Mouse (Mus musculus) kidney, embryonic 15.5 days (tissue): Measurements from ENCODE around the gene Kl. TPM values are rescaled to one million over a fixed set of nuclear protein-coding genes. Genes with fewer than 3 reads are reported as not detected.
A peak's percentile ranks its signal among the peaks of the same experiment; 100 is the strongest.

Experiments used
- ATAC-seq: fragments of 200-750 bp; cut with Nextera tagmentation; replicated peaks from 2 replicates; pipeline ENCODE4 v1.8.0; 2017; ENCODE audit warnings: moderate TSS enrichment; ENCODE audit not compliant: low FRiP score
- H3K27ac ChIP-seq: fragments of 300-500 bp; sonication (generic); 2 replicates; pipeline ENCODE4 v1.5.1; 2015; ENCODE audit warnings: mild to moderate bottlenecking, inconsistent platforms
- H3K27me3 ChIP-seq: fragments of 300-500 bp; sonication (generic); 2 replicates; pipeline ENCODE4 v1.6.1; 2015; ENCODE audit warnings: inconsistent platforms
- H3K36me3 ChIP-seq: fragments of 300-500 bp; sonication (generic); 2 replicates; pipeline ENCODE4 v1.6.1; 2015; ENCODE audit warnings: inconsistent platforms
- H3K4me1 ChIP-seq: fragments of 300-500 bp; sonication (generic); 2 replicates; pipeline ENCODE4 v1.6.1; 2015; ENCODE audit warnings: inconsistent platforms
- H3K4me2 ChIP-seq: fragments of 300-500 bp; sonication (generic); 2 replicates; pipeline ENCODE4 v1.6.1; 2015; ENCODE audit warnings: moderate library complexity, mild to moderate bottlenecking, inconsistent platforms
- H3K4me3 ChIP-seq: fragments of 300-500 bp; sonication (generic); replicated peaks from 2 replicates; pipeline ENCODE4 v1.5.1; 2015; ENCODE audit warnings: mild to moderate bottlenecking, inconsistent platforms
- H3K9ac ChIP-seq: fragments of 300-500 bp; sonication (generic); 2 replicates; pipeline ENCODE4 v1.6.1; 2015; ENCODE audit warnings: mild to moderate bottlenecking, inconsistent platforms
- H3K9me3 ChIP-seq: fragments of 300-500 bp; sonication (generic); replicated peaks from 2 replicates; pipeline ENCODE4 v1.6.1; 2016; ENCODE audit warnings: inconsistent platforms
- WGBS: fragments of 180-500 bp; shearing (Covaris S2); methylation state at CpG from one replicate; pipeline ENCODE4 v1.1.7; 2015; ENCODE audit warnings: mixed read lengths; 5-methylcytosine and 5-hydroxymethylcytosine counted together
- polyA plus RNA-seq: library from polyadenylated mRNA; unstranded; fragments of >200 nt; fragmentation: Nextera tagmentation; extraction: Ambion mirVana; gene quantifications from 2 replicates; pipeline ENCODE4 v1.2.1, GENCODE M21; 2015

The Kl gene
- 12.3 and 13.1 TPM in 2 replicates for polyA plus RNA-seq

DNA sequence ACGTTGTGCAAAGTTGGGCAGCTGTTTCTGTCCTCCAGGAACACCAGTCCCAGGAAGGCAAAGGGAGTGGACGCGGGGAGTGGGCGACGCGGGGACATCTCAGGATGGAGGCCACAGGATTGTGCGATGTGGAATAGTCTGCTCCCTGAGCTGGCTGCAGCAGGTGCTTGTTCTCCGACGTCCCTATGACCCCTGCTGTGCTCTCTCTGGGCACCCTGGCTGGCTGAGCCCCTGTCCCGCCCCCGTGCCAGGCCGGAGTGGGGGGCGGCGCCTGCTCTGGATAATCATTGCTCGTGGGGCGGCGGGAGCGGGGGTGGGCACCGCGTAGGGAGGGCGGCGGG lies at the start of gene Kl:
TSS of gene Kl (plus strand) at position 280 of the 341 bp plus-strand sequence.
- Histone ChIP-seq H3K27ac (no peak within 1 kb of the TSS), H3K4me1 (peaks cover 14% of the 10 kb centered on the region), H3K9ac (peak within 1 kb of the TSS; percentile 47), H3K9me3 (no peaks in the 10 kb centered on the region), H3K27me3 (peaks cover 42% of the 10 kb centered on the region), H3K4me2 (peak within 1 kb of the TSS; percentile 92), H3K36me3 (no peaks in the 10 kb centered on the region), H3K4me3 (peak within 1 kb of the TSS; percentile 55)
- 3% methylated on average over 18 of the region's 22 CpGs for WGBS
- peak; percentile 76 for ATAC-seq

DNA sequence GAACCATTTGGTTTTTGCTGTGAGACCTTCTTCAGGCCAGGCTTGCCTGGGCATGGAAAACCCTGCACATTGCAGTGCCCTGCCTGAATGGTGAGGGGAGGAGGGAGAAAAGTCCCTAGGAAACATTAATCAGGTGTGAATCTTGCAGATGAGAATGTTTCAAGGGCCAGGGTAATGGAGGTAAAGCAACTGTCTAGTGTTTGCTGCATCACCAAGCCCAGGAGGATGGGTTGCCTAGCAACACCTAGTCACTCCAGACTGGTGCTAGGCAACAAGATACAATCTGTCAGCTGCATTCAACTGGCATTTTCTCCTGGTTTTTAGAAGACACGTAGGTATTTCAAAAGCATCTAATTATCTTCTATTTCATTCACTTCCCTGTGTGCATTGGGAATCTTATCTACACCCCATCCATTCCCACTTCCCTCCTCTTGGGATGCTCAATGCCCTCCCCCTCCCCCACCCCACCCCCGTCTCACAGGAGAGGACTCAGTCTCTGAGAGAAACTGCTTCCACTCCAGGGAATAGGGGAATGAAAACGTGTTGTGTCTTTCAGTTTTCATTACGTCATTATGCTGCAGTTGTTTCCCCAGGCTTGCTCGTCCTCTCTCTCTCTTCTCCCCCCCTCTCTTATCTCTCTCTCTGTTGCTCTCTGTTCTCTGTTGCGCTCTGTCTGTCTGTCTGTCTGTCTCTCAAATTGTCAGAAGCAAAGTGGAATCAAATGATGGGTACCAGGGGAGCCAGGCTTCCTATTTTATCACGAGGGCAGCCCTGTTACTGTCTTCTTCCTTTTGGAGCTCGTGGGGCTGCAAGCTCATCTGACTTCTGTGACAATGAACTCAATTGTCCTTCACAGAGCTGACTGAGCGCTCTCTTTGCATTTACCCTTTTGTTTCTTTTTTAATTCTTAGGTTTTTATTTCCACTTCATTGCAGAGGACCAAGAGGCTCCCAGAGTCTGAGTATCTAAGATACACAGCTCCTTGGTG lies 46.1 kb upstream of the Kl start:
- Histone ChIP-seq H3K27ac (no peak overlapping the region), H3K27me3 (no peaks in the 10 kb centered on the region), H3K36me3 (no peaks in the 10 kb centered on the region), H3K4me3 (no peak overlapping the region), H3K9ac (no peak overlapping the region), H3K9me3 (no peaks in the 10 kb centered on the region), H3K4me1 (no peaks in the 10 kb centered on the region), H3K4me2 (no peak overlapping the region)
- 44% methylated on average over 9 of the region's 9 CpGs for WGBS
- peak; percentile 60; the same call in 1 of the 2 replicates for ATAC-seq

GRCm38 (mm10) chr5:150912156-150912555 lies 40.3 kb upstream of the Kl start:
- peak; percentile 84 for ATAC-seq
- 0% methylated on average over 2 of the region's 2 CpGs for WGBS
- no peaks in the 10 kb centered on the region for H3K27me3 ChIP-seq
- no peak overlapping the region for H3K9ac ChIP-seq
- H3K4me2 ChIP-seq, result peak overlapping the region; percentile 20
- H3K36me3 ChIP-seq, result no peaks in the 10 kb centered on the region
- no peaks in the 10 kb centered on the region for H3K9me3 ChIP-seq
- peak overlapping the region; percentile 83 for H3K27ac ChIP-seq
- H3K4me3 ChIP-seq, result no peak overlapping the region
- peaks cover 45% of the 10 kb centered on the region for H3K4me1 ChIP-seq

- Histone ChIP-seq H3K4me1 (peaks cover 45% of the 10 kb centered on the region), H3K4me2 (peak overlapping the region; percentile 20), H3K36me3 (no peaks in the 10 kb centered on the region), H3K9ac (no peak overlapping the region), H3K27ac (peak overlapping the region; percentile 83), H3K27me3 (no peaks in the 10 kb centered on the region), H3K9me3 (no peaks in the 10 kb centered on the region), H3K4me3 (no peak overlapping the region)
- peak; percentile 63 for ATAC-seq
- 5% methylated on average over 5 of the region's 5 CpGs for WGBS
Observed at GRCm38 (mm10) chr5:150912656-150913055, 39.8 kb upstream of the Kl start.

DNA sequence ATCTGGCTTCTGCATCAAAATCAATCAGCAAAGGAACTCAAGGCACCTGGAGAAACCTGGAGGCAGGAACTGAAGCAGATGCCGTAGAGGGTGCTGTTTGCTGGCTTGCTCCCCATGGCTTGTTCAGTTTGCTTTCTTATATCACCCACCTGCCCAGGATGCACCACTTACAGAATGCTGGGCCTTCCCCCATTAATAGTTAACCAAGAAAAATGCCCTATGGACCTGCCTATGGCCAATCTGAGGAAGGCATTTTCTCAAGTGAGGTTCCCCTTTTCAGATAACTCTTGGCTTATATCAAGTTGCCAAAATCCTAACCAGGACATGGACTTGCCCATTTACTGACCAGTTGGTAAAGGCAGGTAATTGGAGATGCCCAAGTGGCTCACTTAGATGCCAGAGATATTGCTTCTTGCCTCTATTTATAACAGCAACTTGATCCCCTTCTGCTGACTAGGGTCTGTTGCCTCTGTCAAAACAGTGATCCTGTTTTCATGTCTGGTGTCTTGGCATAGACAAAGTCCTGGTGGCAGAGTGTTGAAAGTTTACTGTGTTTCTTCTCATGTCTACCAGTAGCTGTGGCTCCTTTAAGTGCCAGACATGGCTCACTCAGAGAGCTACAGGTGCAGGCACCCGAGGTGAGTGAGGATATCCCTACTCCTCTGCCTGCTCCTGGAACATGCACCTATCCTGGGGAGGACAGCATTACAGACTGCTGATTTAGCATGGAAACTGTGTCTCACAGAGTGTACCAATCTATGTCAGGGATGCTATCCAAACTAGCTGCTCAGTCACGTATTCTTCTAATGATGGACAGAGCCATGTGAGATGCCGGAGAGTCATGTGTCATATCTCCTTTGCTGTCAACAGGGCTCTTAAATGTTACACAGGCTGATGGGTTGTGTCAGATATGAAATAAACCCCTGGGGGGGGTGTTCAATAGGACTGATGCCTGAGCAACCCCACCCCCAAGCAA lies 37.0 kb upstream of the Kl start:
- peak; percentile 17 for ATAC-seq
- peak overlapping the region; percentile 59 for H3K27ac ChIP-seq
- no peak overlapping the region for H3K4me3 ChIP-seq
- no peaks in the 10 kb centered on the region for H3K36me3 ChIP-seq
- H3K9ac ChIP-seq, result no peak overlapping the region
- 59% methylated on average over 4 of the region's 4 CpGs for WGBS
- H3K4me2 ChIP-seq, result no peak overlapping the region
- H3K4me1 ChIP-seq, result peaks cover 47% of the 10 kb centered on the region
- H3K9me3 ChIP-seq, result no peaks in the 10 kb centered on the region
- H3K27me3 ChIP-seq, result no peaks in the 10 kb centered on the region

DNA sequence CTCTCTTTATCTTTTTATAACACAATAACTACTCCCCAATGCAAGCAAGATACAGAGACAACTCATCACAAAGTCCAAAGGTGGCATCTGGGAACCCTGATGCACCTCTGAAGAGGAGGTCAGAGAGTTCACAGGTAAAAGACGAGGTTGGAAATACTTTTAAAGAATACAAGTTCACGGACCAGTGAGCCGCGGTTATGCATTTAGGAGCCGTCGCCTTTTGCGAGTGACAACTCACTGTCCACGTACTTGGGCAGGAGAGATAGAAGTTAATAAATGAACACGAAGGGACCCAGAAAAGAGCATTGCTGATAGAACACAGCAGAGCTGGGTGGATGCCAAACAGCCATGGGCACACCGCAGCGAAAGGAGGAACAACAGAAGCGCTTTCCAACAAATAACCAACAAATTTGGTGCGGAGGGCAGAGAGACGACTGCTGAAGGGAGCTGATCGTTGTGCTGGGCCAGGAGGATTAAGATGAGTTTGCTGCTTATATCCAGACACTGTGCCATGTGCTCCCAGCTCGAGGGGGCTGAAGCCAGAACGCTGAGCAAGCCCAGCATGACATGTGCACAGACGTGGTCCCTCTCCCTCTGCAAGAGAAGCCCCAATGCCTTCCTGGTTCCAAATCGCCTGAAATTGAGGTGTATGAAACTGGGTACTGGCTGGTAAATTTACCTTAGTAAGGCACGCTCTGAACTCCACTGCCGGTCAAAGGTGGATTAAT lies 35.1 kb upstream of the Kl start:
- peak overlapping the region; percentile 58; the same call in 1 of the 2 replicates for H3K27ac ChIP-seq
- H3K36me3 ChIP-seq, result no peaks in the 10 kb centered on the region
- WGBS, result 70% methylated on average over 21 of the region's 21 CpGs
- H3K9me3 ChIP-seq, result no peaks in the 10 kb centered on the region
- no peak overlapping the region for H3K9ac ChIP-seq
- H3K4me1 ChIP-seq, result peaks cover 39% of the 10 kb centered on the region
- H3K4me2 ChIP-seq, result no peak overlapping the region
- no peak for ATAC-seq
- H3K4me3 ChIP-seq, result no peak overlapping the region
- H3K27me3 ChIP-seq, result no peaks in the 10 kb centered on the region

GRCm38 (mm10) chr5:150918599-150918998 lies 33.8 kb upstream of the Kl start:
- Histone ChIP-seq H3K4me2 (no peak overlapping the region), H3K9ac (no peak overlapping the region), H3K4me3 (no peak overlapping the region), H3K36me3 (no peaks in the 10 kb centered on the region), H3K27ac (no peak overlapping the region), H3K9me3 (no peaks in the 10 kb centered on the region), H3K4me1 (peaks cover 27% of the 10 kb centered on the region), H3K27me3 (no peaks in the 10 kb centered on the region)
- WGBS, result 82% methylated on average over 13 of the region's 13 CpGs
- ATAC-seq, result no peak

GRCm38 (mm10) chr5:150919269-150919668 lies 33.1 kb upstream of the Kl start:
- Histone ChIP-seq H3K4me3 (no peak overlapping the region), H3K4me1 (peaks cover 21% of the 10 kb centered on the region), H3K36me3 (no peaks in the 10 kb centered on the region), H3K9ac (no peak overlapping the region), H3K27me3 (no peaks in the 10 kb centered on the region), H3K4me2 (no peak overlapping the region), H3K9me3 (no peaks in the 10 kb centered on the region), H3K27ac (no peak overlapping the region)
- WGBS, result 78% methylated on average over 4 of the region's 4 CpGs
- no peak for ATAC-seq

- H3K9ac ChIP-seq, result no peak overlapping the region
- no peaks in the 10 kb centered on the region for H3K27me3 ChIP-seq
- H3K4me1 ChIP-seq, result peaks cover 14% of the 10 kb centered on the region
- no peak overlapping the region for H3K27ac ChIP-seq
- H3K4me3 ChIP-seq, result no peak overlapping the region
- no peak for ATAC-seq
- no peak overlapping the region for H3K4me2 ChIP-seq
- WGBS, result 68% methylated on average over 2 of the region's 2 CpGs
- H3K36me3 ChIP-seq, result no peaks in the 10 kb centered on the region
- no peaks in the 10 kb centered on the region for H3K9me3 ChIP-seq
Observed at GRCm38 (mm10) chr5:150919961-150920360, 32.4 kb upstream of the Kl start.

DNA sequence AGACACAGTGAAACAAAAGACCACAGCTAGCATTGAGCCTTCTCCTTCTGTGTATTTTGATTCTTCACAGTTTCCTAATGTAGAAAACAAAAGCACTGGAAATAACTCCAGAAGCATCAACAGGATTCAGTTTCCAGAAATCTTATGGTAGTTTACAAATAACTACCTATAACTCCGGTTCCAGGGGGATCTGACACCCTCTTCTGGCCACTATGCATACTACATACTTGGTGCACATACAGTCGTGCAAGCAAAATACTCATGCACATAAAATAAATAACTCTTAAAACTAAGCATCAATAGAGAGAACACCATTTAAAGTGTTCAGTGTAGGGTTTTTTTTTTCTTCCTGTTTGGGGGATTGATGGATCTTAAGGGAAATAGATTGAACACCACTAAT lies 23.0 kb upstream of the Kl start:
- no peaks in the 10 kb centered on the region for H3K4me1 ChIP-seq
- no peak overlapping the region for H3K4me2 ChIP-seq
- no peak for ATAC-seq

GRCm38 (mm10) chr5:150932596-150932995 lies 19.8 kb upstream of the Kl start:
- no peak overlapping the region for H3K27ac ChIP-seq
- no peaks in the 10 kb centered on the region for H3K36me3 ChIP-seq
- H3K9ac ChIP-seq, result no peak overlapping the region
- H3K27me3 ChIP-seq, result no peaks in the 10 kb centered on the region
- H3K9me3 ChIP-seq, result no peaks in the 10 kb centered on the region
- 75% methylated on average over 2 of the region's 2 CpGs for WGBS
- H3K4me1 ChIP-seq, result no peaks in the 10 kb centered on the region
- no peak overlapping the region for H3K4me3 ChIP-seq
- ATAC-seq, result no peak
- no peak overlapping the region for H3K4me2 ChIP-seq

More for the DNA sequence above, 23.0 kb upstream of the Kl start:
- no peak overlapping the region for H3K4me3 ChIP-seq
- no peaks in the 10 kb centered on the region for H3K27me3 ChIP-seq
- H3K9ac ChIP-seq, result no peak overlapping the region
- H3K36me3 ChIP-seq, result no peaks in the 10 kb centered on the region
- no peaks in the 10 kb centered on the region for H3K9me3 ChIP-seq
- no peak overlapping the region for H3K27ac ChIP-seq
- 85% methylated on average over 2 of the region's 2 CpGs for WGBS
